Mouse (Mus musculus) embryonic facial prominence, embryonic 13.5 days (tissue): ENCODE data around the gene Hadha. TPM values are rescaled to one million over a fixed set of nuclear protein-coding genes. Genes with fewer than 3 reads are reported as not detected.

Source experiments
- ATAC-seq: fragments of 200-750 bp; cut with Nextera tagmentation; 2 replicates; pipeline ENCODE4 v1.8.0; 2017; ENCODE audit warnings: low read depth; ENCODE audit not compliant: insufficient number of reproducible peaks, insufficient read depth, low FRiP score, low TSS enrichment
- H3K27ac ChIP-seq: fragments of 300-500 bp; sonication (generic); 2 replicates; pipeline ENCODE4 v1.5.1; 2015; ENCODE audit warnings: moderate library complexity, mild to moderate bottlenecking, inconsistent platforms
- H3K27me3 ChIP-seq: fragments of 300-500 bp; sonication (generic); 2 replicates; pipeline ENCODE4 v1.6.1; 2015; ENCODE audit warnings: mild to moderate bottlenecking, inconsistent platforms
- H3K36me3 ChIP-seq: fragments of 300-500 bp; sonication (generic); 2 replicates; pipeline ENCODE4 v1.6.1; 2015; ENCODE audit warnings: mild to moderate bottlenecking, inconsistent platforms
- H3K4me1 ChIP-seq: fragments of 300-500 bp; sonication (generic); 2 replicates; pipeline ENCODE4 v1.6.1; 2015; ENCODE audit warnings: inconsistent platforms
- H3K4me2 ChIP-seq: fragments of 300-500 bp; sonication (generic); 2 replicates; pipeline ENCODE4 v1.6.1; 2015; ENCODE audit warnings: moderate library complexity, mild to moderate bottlenecking, inconsistent platforms
- H3K4me3 ChIP-seq: fragments of 300-500 bp; sonication (generic); 2 replicates; pipeline ENCODE4 v1.5.1; 2015; ENCODE audit warnings: mild to moderate bottlenecking, inconsistent platforms
- H3K9ac ChIP-seq: fragments of 300-500 bp; sonication (generic); 2 replicates; pipeline ENCODE4 v1.6.1; 2015; ENCODE audit warnings: mild to moderate bottlenecking, inconsistent platforms
- H3K9me3 ChIP-seq: fragments of 300-500 bp; sonication (generic); 2 replicates; pipeline ENCODE4 v1.6.1; 2016; ENCODE audit warnings: inconsistent platforms
- WGBS: fragments of 180-500 bp; shearing (Covaris S2); methylation state at CpG from one replicate; pipeline ENCODE4 v1.1.7; 2015; ENCODE audit warnings: mixed read lengths; 5-methylcytosine and 5-hydroxymethylcytosine counted together
- polyA plus RNA-seq: library from polyadenylated mRNA; unstranded; fragments of >200 nt; fragmentation: Nextera tagmentation; extraction: Ambion mirVana; gene quantifications from 2 replicates; pipeline ENCODE4 v1.2.1, GENCODE M21; 2015

The Hadha gene
- polyA plus RNA-seq, 1 experiment from 2014 or later = 119 TPM

DNA sequence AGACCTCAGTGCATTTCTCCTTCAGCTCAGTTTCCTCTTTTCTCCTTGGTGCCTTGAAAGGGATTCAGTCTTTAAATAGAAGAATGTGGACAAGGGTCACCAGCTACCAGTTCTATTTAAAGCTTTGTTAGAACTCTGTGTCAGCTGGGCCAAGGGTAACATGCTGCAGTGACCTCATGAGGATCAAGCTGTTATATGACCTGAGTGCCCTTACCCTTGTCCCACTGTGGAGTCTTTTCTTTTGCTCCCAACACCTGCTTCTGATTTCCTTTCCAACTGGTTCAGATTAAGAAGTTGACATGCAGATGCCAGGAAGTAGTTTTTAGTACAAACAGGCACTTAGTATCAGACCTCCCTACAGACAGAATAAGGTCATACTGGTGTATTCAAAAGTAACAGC is 17.2 kb upstream of the Hadha start:
- H3K9me3 ChIP-seq = no peaks in the 10 kb centered on the region
- peaks cover 64% of the 10 kb centered on the region for H3K36me3 ChIP-seq
- H3K27ac ChIP-seq = 0 out of 2 replicates have a peak overlapping the region, but pooled peaks have one; percentile 7
- H3K4me3 ChIP-seq = no peak overlapping the region
- ATAC-seq = no peak
- no peak overlapping the region for H3K9ac ChIP-seq
- no peaks in the 10 kb centered on the region for H3K27me3 ChIP-seq
- H3K4me1 ChIP-seq = peaks cover 13% of the 10 kb centered on the region
- H3K4me2 ChIP-seq = no peak overlapping the region

DNA sequence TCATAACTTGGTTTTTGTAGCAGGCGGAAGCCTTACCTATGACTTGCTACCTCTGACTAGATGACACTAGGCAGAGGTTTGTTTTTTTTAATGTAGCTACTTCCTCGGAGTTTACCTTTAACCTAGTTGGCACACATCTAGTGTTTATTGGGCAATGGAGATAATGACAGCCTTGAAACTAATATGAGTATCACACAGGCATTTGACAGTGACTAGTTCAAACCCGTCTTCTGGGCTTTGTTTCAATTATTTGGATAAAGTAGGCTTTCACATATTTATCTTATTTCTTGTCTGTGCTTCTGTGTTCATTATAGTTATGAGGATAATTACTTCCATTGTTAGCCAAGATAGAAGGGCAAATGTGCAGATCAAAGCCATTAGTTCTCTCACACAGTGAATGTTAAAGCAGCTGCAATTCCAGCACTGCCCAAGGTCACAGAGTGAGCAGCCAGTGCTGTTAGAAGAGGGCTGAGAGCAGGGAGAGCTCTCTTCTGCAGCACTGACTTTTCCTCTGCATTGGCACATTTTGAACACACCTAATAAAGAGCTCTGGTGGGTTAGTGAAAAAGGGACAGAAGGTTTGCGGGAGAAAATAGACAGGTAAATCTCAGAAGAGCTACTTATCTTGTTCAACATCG is 15.5 kb upstream of the Hadha start:
- Histone ChIP-seq H3K4me3 (no peak overlapping the region), H3K9ac (no peak overlapping the region), H3K9me3 (no peaks in the 10 kb centered on the region), H3K27ac (no peak overlapping the region), H3K36me3 (peaks cover 57% of the 10 kb centered on the region), H3K4me2 (no peak overlapping the region), H3K4me1 (peaks cover 13% of the 10 kb centered on the region), H3K27me3 (no peaks in the 10 kb centered on the region)
- 81% methylated on average over 5 of the region's 5 CpGs for WGBS
- no peak for ATAC-seq

DNA sequence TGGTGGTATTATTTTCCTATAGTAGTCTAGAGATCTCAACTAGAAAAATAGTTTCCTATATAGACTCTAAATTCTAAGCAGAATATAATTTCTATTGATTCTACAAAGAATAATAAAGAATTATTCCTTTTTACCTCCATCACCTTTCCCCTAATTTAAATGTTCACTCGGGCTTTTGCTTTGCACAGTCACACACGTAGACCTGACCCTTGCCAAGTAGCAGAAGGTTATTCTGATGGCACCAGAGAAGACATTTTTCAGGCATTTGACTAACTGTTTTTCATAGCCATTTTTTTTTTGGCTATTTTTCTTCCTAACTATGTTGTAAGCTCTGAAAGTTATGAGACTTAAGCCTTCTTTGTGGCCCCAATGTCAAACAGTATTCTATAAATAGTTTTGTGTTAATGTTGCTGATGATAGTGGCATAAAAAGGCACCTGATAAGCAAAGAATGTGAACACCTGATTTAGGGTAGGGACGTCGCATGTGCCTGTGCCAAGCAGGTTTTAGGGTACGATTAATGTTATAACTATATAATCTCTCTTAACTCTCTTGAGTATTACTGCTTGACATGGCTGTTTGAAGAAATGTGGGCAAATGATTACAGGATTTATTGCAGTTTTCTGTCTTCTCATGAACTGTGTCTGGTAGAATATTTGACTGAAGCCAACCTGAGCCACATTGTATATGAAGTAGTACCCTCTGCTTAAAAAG is 10.4 kb upstream of the Hadha start:
- no peak for ATAC-seq
- WGBS = 87% methylated on average over 5 of the region's 5 CpGs
- Histone ChIP-seq H3K27ac (no peak overlapping the region), H3K4me3 (no peak overlapping the region), H3K9me3 (no peaks in the 10 kb centered on the region), H3K9ac (no peak overlapping the region), H3K4me2 (no peak overlapping the region), H3K4me1 (no peaks in the 10 kb centered on the region), H3K36me3 (peaks cover 32% of the 10 kb centered on the region), H3K27me3 (no peaks in the 10 kb centered on the region)

DNA sequence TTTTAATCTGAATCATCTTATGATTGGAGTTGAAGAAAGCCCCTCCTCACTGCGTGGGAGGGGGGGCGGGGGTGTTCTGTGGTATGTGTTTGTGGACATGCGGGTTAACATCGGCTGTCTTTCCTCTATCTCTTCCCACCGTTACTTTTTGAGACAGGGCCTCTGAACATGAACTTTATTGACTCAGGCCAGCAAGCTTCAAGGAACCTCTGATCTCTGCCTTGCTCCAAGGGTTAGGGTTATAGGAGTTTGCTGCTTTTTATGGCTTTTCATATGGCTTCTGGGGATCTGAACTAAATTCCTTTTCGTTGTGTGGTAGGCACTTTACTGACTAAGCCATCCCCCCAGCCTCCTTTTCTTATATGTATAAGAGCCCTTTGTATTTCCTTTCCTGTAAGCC is 7.4 kb upstream of the Hadha start:
- no peak overlapping the region for H3K4me2 ChIP-seq
- H3K9me3 ChIP-seq = no peaks in the 10 kb centered on the region
- no peak overlapping the region for H3K4me3 ChIP-seq
- H3K9ac ChIP-seq = no peak overlapping the region
- H3K27me3 ChIP-seq = no peaks in the 10 kb centered on the region
- H3K36me3 ChIP-seq = peaks cover 13% of the 10 kb centered on the region; the same call in 1 of the 2 replicates
- no peaks in the 10 kb centered on the region for H3K4me1 ChIP-seq
- 90% methylated on average over 6 of the region's 6 CpGs for WGBS
- no peak overlapping the region for H3K27ac ChIP-seq
- no peak for ATAC-seq

DNA sequence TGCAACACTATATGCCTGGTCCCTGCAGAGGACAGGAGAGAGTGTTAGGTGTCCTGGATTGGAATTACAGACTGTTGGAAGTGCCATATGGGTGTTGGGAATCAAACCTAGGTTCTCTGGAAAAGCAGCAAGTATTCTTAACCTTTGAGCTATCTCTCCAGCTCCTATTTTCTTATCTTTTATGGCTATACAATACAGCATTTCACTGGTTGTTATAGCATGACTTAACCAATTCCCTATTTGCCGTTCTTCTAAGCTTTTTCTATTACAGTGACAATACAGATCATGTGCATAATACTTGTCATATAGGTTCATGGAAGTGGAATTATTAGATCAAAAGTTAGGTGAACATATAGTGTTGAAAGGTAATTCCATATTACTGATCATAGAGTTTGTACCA is 6.9 kb upstream of the Hadha start:
- WGBS = 89% methylated on average over 1 of the region's 1 CpGs
- Histone ChIP-seq H3K9ac (no peak overlapping the region), H3K9me3 (no peaks in the 10 kb centered on the region), H3K27me3 (no peaks in the 10 kb centered on the region), H3K36me3 (peaks cover 12% of the 10 kb centered on the region; the same call in 1 of the 2 replicates), H3K4me3 (no peak overlapping the region), H3K4me2 (no peak overlapping the region), H3K4me1 (no peaks in the 10 kb centered on the region), H3K27ac (no peak overlapping the region)
- ATAC-seq = no peak

DNA sequence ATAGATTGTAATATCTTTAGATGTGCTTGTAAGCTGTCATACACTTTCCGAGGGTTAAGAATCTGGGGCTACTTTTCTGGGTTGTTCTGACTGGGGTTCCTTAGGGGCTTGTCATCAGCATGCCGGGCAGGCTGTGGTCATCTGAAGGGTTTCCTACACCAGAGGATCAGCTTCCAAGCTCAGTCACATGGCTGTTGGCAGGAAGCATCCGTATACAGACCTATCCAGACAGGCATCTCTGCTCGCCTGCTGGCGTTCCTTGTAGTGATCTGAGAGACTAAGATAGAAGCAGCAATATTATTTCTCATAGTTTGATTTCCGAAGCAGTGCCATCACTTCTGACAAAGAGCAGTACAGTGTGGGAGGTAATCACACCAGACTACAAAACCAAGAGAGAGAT is 4.6 kb upstream of the Hadha start:
- ATAC-seq = no peak
- H3K27ac ChIP-seq = no peak overlapping the region
- H3K4me2 ChIP-seq = no peak overlapping the region
- no peak overlapping the region for H3K4me3 ChIP-seq
- H3K4me1 ChIP-seq = peaks cover 8% of the 10 kb centered on the region
- 82% methylated on average over 6 of the region's 6 CpGs for WGBS
- H3K9me3 ChIP-seq = no peaks in the 10 kb centered on the region
- H3K27me3 ChIP-seq = no peaks in the 10 kb centered on the region
- H3K36me3 ChIP-seq = no peaks in the 10 kb centered on the region
- H3K9ac ChIP-seq = no peak overlapping the region

DNA sequence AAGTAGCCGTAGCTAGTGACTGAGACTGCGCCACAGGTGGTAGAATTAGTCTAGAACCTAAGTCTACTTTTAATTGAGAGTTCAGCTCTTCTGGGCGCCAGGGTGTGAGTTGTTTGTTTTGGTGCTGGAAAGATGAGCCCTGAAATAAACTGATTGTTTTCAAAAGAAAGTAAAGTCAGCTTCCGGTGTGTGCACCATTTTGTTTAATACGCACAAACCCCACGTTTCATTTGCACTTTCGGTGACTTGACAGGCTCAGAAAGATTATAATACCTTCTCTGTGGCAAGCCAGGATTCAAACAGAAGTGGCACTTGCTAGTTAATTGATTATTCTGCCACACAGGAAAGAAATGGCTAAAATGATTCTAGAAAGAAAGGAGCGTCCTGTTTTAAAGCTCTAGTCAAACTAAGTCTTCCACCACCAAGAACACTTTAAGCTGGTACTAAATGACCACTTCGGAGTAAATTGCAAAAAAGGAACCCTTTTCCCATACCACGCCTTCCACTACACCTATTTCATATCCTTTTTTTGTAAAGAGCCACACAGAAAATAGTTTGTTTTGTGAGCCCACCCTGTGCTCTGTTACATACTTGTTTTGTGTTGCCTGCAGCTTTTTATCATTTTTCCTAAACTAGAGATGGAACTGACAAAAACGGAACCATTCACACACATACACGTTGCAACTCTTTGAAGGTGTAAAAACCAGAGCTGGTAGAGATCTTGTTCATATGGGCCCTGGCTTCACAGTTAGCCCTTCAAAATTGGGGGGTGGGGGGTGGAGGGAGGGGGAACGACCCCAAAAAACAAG is 1.1 kb upstream of the Hadha start:
- peak overlapping the region; percentile 90; the same call in 1 of the 2 replicates for H3K27ac ChIP-seq
- no peaks in the 10 kb centered on the region for H3K27me3 ChIP-seq
- no peaks in the 10 kb centered on the region for H3K36me3 ChIP-seq
- H3K4me3 ChIP-seq = peak overlapping the region; percentile 98
- peaks cover 13% of the 10 kb centered on the region for H3K4me1 ChIP-seq
- H3K9ac ChIP-seq = peak overlapping the region; percentile 89
- no peak for ATAC-seq
- H3K4me2 ChIP-seq = peak overlapping the region; percentile 74
- 36% methylated on average over 13 of the region's 13 CpGs for WGBS
- no peaks in the 10 kb centered on the region for H3K9me3 ChIP-seq

DNA sequence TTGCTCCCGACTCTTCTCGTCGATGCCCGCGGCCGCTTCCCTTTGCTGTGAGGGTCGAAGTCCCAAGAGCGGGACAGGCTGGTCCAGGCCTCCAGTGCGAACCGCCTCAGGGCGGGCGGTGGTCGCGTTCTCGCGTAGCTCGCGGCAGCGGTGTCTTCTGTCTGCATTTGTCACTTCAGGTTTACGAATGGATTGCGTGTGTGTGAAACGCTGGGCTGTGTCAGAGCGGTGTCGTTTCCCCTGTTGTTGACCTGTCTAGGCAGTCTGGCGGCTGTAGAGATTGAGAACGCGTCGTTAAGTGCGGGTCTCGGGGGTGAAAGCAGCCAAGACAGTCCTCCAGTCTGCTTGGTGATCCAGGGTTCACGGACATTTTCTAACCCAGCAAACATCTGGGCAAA is 432 bp upstream of the Hadha start:
- Histone ChIP-seq H3K4me2 (peak overlapping the region; percentile 74), H3K36me3 (no peaks in the 10 kb centered on the region), H3K27ac (peak overlapping the region; percentile 90), H3K9ac (peak overlapping the region; percentile 89), H3K27me3 (no peaks in the 10 kb centered on the region), H3K4me3 (peak overlapping the region; percentile 98), H3K4me1 (peaks cover 13% of the 10 kb centered on the region), H3K9me3 (no peaks in the 10 kb centered on the region)
- WGBS = 0% methylated on average over 31 of the region's 31 CpGs
- no peak for ATAC-seq

DNA sequence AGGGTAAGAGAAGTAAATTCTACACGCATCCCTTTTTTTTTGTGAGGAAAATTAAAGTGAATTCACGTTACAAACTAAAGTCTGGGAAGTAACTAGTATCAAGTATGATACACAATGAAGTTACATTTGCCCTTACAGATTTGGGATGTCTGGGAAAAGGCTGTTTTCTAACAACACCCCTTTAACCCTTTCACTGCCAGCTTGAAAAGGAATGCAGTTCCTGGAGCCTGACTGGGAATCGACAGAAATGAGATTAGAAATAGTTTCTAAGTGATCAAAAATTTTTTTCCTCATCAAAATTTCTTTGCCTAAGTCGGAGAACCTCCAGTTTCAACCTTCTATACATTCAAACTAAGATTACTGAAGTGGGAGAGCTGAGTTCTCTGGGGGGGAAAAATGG is 949 bp downstream of the Hadha start:
- no peaks in the 10 kb centered on the region for H3K9me3 ChIP-seq
- H3K4me1 ChIP-seq = peaks cover 16% of the 10 kb centered on the region
- H3K27ac ChIP-seq = no peak overlapping the region
- peak overlapping the region; percentile 74 for H3K4me2 ChIP-seq
- H3K9ac ChIP-seq = peak overlapping the region; percentile 89
- no peak for ATAC-seq
- no peaks in the 10 kb centered on the region for H3K36me3 ChIP-seq
- H3K27me3 ChIP-seq = no peaks in the 10 kb centered on the region
- 15% methylated on average over 4 of the region's 4 CpGs for WGBS
- H3K4me3 ChIP-seq = peak overlapping the region; percentile 98

DNA sequence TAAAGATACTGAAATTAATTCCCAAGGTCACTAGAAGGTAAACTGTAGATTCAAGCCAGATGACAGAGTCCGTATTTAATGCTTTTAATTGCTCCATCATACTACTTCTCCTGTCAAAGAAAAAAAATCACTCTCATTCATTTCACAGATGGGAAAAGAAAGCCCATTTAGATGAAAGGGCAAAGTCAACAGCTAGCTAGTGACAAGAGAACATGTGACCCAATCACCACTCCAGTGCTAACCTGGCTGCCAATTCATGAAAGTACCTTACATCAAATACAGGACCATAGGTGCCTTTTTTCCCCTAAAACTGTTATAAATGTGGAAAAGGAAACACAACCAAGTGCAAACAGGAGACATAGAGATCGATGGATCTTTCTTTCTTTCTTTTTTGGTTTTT is 1.7 kb downstream of the Hadha start:
- Histone ChIP-seq H3K4me2 (peak overlapping the region; percentile 74; the same call in 1 of the 2 replicates), H3K4me3 (no peak overlapping the region)
- no peak for ATAC-seq

DNA sequence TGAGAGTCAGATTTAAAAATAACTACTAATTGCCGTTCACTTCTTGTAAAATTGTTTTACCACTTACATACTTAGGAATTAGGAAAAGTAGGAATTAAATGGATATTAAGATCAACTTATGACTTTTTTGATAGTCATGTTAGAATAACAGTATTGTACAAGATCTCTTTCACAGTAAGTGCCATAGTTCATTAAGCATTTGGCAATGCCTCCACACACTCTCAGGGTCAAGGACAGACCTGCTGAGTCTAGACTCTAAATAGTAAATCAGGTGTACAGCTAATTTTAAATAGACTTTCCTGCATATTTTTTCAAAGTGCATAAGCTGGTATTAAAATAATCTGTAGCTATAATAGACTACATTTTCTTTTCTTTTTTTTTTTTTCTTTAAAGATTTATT is 2.5 kb downstream of the Hadha start:
- H3K27me3 ChIP-seq = no peaks in the 10 kb centered on the region
- WGBS = 89% methylated on average over 1 of the region's 1 CpGs
- no peak overlapping the region for H3K9ac ChIP-seq
- no peak for ATAC-seq
- H3K4me3 ChIP-seq = no peak overlapping the region
- no peak overlapping the region for H3K27ac ChIP-seq
- peaks cover 16% of the 10 kb centered on the region for H3K4me1 ChIP-seq
- no peaks in the 10 kb centered on the region for H3K9me3 ChIP-seq
- no peak overlapping the region for H3K4me2 ChIP-seq
- H3K36me3 ChIP-seq = no peaks in the 10 kb centered on the region

More for the DNA sequence above, 1.7 kb downstream of the Hadha start:
- Histone ChIP-seq H3K9ac (no peak overlapping the region), H3K9me3 (no peaks in the 10 kb centered on the region), H3K27ac (no peak overlapping the region), H3K4me1 (peaks cover 16% of the 10 kb centered on the region), H3K36me3 (no peaks in the 10 kb centered on the region), H3K27me3 (no peaks in the 10 kb centered on the region)
- 78% methylated on average over 2 of the region's 2 CpGs for WGBS
